Mouse (Mus musculus) bone marrow macrophage, adult 2 months (primary cell): ENCODE measurements around the gene Ampd2.

ENCODE experiments used
- CTCF ChIP-seq: IDR thresholded peaks from 2 replicates; pipeline ENCODE4 v1.5.1; 2012; ENCODE audit warnings: low read depth, mild to moderate bottlenecking, low read length, moderate library complexity
- POLR2A ChIP-seq: IDR thresholded peaks from 2 replicates; pipeline ENCODE4 v1.6.1; 2012; ENCODE audit warnings: mild to moderate bottlenecking, low read depth, low read length, borderline replicate concordance

DNA sequence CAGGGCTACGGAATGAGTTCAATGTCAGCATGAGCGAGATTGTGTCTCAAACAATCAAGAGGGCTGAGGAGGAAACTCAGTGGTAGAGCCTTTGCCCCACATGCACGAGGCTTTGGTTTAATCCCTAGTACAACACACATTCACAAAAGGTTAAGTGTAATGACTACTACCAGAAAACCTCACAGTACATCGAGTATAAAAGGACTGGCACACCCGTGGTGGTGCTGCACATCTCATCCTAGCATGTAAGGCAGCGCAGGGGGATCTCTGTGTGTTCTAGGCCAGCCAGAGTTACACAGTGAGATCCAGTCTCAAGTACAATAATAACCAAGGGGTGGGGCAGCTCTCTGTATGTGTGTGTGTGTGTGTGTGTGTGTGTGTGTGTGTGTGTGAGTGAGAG lies 31.0 kb upstream of the Ampd2 start:
- TF ChIP-seq CTCF (no peak), POLR2A (no peak)
